In genomic region chr3:71959441-71959840, GRCm38 (mm10) we compare ENCODE assay signal across 15 mouse cellular contexts.
DNase-seq lines count a peak whose midpoint lies in the region.
"Had no signal": no experiment of that assay in that cellular context is flagged by ENCODE, and none has a peak within 500 bp of the region (broad histone marks: within the 10 kb centered on the region; RNA-seq: fewer than 3 reads in every experiment).

No protein-coding gene starts in this region.

- DNase-seq in layer of hippocampus, adult 11-12 months (ENCODE audit: low spot score): peak; percentile 30
- no peak for DNase-seq in layer of hippocampus, postnatal 10 days (ENCODE audit: low spot score in 2 of 2)
- peak; percentile 39 for DNase-seq in brain, embryonic 18.5 days (ENCODE audit: low read depth, low spot score)
- DNase-seq in layer of hippocampus, adult 9-11 months: peak; percentile 42
- no peak for DNase-seq in cerebellum, adult 11-12 months
- DNase-seq in frontal cortex, postnatal 25 days (ENCODE audit: low spot score in 2 of 2): no peak
- DNase-seq in gastrocnemius, postnatal 14 days: no peak
- DNase-seq: adrenal gland, adult 8-10 months; adrenal gland, postnatal 36 days; cerebellum, adult 8-10 months; cerebellum, postnatal 14 days; embryo, embryonic 11 days; heart, adult 18-20 months; heart, postnatal 10 days; heart, postnatal 4 days had no signal

- intact Hi-C loops in gastrocnemius, postnatal 14 days (cut with DNase I; ENCODE audit: low total_unique reads): no loop called here

Comparison
In these comparisons a context has a peak if more than half of its experiments do, and no peak if none do; other contexts are left out.
1. DNase-seq: peak in layer of hippocampus, adult 11-12 months (single experiment), brain, embryonic 18.5 days (single experiment) and layer of hippocampus, adult 9-11 months (single experiment); none in layer of hippocampus, postnatal 10 days (0 of 2), cerebellum, adult 11-12 months (single experiment), frontal cortex, postnatal 25 days (0 of 2) and gastrocnemius, postnatal 14 days (single experiment).